Mouse (Mus musculus): ENCODE data around the gene Schip1.

Schip1 gene

GRCm38 (mm10) chr3:68269251-68269650, 204.6 kb downstream of the Schip1 start:
- no peak for DNase-seq (ENCODE audit: low read depth, low spot score)

GRCm38 (mm10) chr3:68270246-68270645, 205.6 kb downstream of the Schip1 start:
- no peak for DNase-seq (ENCODE audit: low read depth, low spot score)

GRCm38 (mm10) chr3:68271457-68271856, 206.9 kb downstream of the Schip1 start:
- no peak for DNase-seq (ENCODE audit: low read depth, low spot score)

GRCm38 (mm10) chr3:68271881-68272280, 207.3 kb downstream of the Schip1 start:
- DNase-seq (ENCODE audit: low read depth, low spot score): no peak

- no peak for DNase-seq (ENCODE audit: low read depth, low spot score)
These were observed 218.4 kb downstream of the Schip1 start for GRCm38 (mm10) chr3:68282844-68283594.

GRCm38 (mm10) chr3:68283595-68283991, 219.0 kb downstream of the Schip1 start:
- DNase-seq (ENCODE audit: low read depth, low spot score): no peak

- no peak for DNase-seq (ENCODE audit: low read depth, low spot score)
These were observed 219.9 kb downstream of the Schip1 start for GRCm38 (mm10) chr3:68284500-68284899.

- no peak for DNase-seq (ENCODE audit: low read depth, low spot score)
These were observed 232.2 kb downstream of the Schip1 start for GRCm38 (mm10) chr3:68296752-68297151.

- no peak for DNase-seq (ENCODE audit: low read depth, low spot score)
These were observed 241.0 kb downstream of the Schip1 start for GRCm38 (mm10) chr3:68305647-68306046.

GRCm38 (mm10) chr3:68306726-68307125, 242.1 kb downstream of the Schip1 start:
- DNase-seq (ENCODE audit: low read depth, low spot score): no peak

- no peak for DNase-seq (ENCODE audit: low read depth, low spot score)
These were observed 261.0 kb downstream of the Schip1 start for GRCm38 (mm10) chr3:68325575-68325974.

GRCm38 (mm10) chr3:68332515-68332914, 267.9 kb downstream of the Schip1 start:
- no peak for DNase-seq (ENCODE audit: low read depth, low spot score)

GRCm38 (mm10) chr3:68335501-68335900, 270.9 kb downstream of the Schip1 start:
- no peak for DNase-seq (ENCODE audit: low read depth, low spot score)

- DNase-seq (ENCODE audit: low read depth, low spot score): no peak
These were observed 286.0 kb downstream of the Schip1 start for GRCm38 (mm10) chr3:68350624-68351023.

GRCm38 (mm10) chr3:68351461-68351860, 286.9 kb downstream of the Schip1 start:
- no peak for DNase-seq (ENCODE audit: low read depth, low spot score)

- DNase-seq (ENCODE audit: low read depth, low spot score): no peak
These were observed 288.4 kb downstream of the Schip1 start for GRCm38 (mm10) chr3:68352961-68353360.

- DNase-seq (ENCODE audit: low read depth, low spot score): no peak
These were observed 288.9 kb downstream of the Schip1 start for GRCm38 (mm10) chr3:68353492-68353891.

- no peak for DNase-seq (ENCODE audit: low read depth, low spot score)
These were observed 291.9 kb downstream of the Schip1 start for GRCm38 (mm10) chr3:68356516-68356915.

- DNase-seq (ENCODE audit: low read depth, low spot score): no peak
These were observed 303.4 kb downstream of the Schip1 start for GRCm38 (mm10) chr3:68368029-68368428.

- DNase-seq (ENCODE audit: low read depth, low spot score): no peak
These were observed 308.3 kb downstream of the Schip1 start for GRCm38 (mm10) chr3:68372925-68373324.

- DNase-seq (ENCODE audit: low read depth, low spot score): no peak
These were observed 310.5 kb downstream of the Schip1 start for GRCm38 (mm10) chr3:68375100-68375508.

GRCm38 (mm10) chr3:68377452-68378198, 313.0 kb downstream of the Schip1 start:
- DNase-seq (ENCODE audit: low read depth, low spot score): no peak

GRCm38 (mm10) chr3:68378799-68379198, 314.2 kb downstream of the Schip1 start:
- DNase-seq (ENCODE audit: low read depth, low spot score): no peak
